17 mouse cellular contexts compared by ENCODE assay signal in genomic region chr3:101867001-101867421, GRCm38 (mm10). TPM values are rescaled to one million over a fixed set of nuclear protein-coding genes. Genes with fewer than 3 reads are reported as not detected.
A peak's percentile ranks its signal among the peaks of the same experiment; 100 is the strongest.
DNase-seq lines count a peak whose midpoint lies in the region; ATAC-seq lines count a peak whose summit lies in the region.
"Had no signal": no experiment of that assay in that cellular context is flagged by ENCODE, and none has a peak within 500 bp of the region (broad histone marks: within the 10 kb centered on the region; RNA-seq: fewer than 3 reads in every experiment).

No protein-coding gene starts in this region.

- no peak for ATAC-seq in limb, embryonic 12.5 days (ENCODE audit: insufficient number of reproducible peaks, insufficient read depth, low FRiP score, low TSS enrichment, low read depth)
- ATAC-seq in cerebellum, adult (ENCODE audit: insufficient number of reproducible peaks, low FRiP score, low TSS enrichment) = peak; percentile 87
- no peak for ATAC-seq in forebrain, embryonic 11.5 days (replicated peaks; ENCODE audit: low FRiP score)
- ATAC-seq in forebrain, embryonic 15.5 days (replicated peaks) = no peak
- ATAC-seq in heart, embryonic 12.5 days (ENCODE audit: insufficient number of reproducible peaks, low FRiP score) = no peak
- ATAC-seq: forebrain, postnatal 0 days had no signal

- DNase-seq in limb, embryonic 10.5 days (ENCODE audit: low spot score) = no peak
- DNase-seq in cerebellum, adult 8-10 months = peak; percentile 75
- DNase-seq in left cerebral cortex, postnatal 4 days = peak; percentile 78
- no peak for DNase-seq in forebrain, embryonic 11.5 days (ENCODE audit: low spot score)
- DNase-seq: adrenal gland, postnatal 14 days; forebrain, postnatal 0 days; heart, postnatal 14 days; layer of hippocampus, postnatal 36 days; liver, embryonic 13.5 days had no signal

- H3K4me1 ChIP-seq in limb, embryonic 12.5 days (replicated peaks) = 0 out of 2 replicates have a peak, but pooled peaks cover 3% of the 10 kb centered on the region
- H3K4me1 ChIP-seq in limb, embryonic 10.5 days = no peaks in the 10 kb centered on the region
- no peaks in the 10 kb centered on the region for H3K4me1 ChIP-seq in forebrain, embryonic 11.5 days (replicated peaks; ENCODE audit: control insufficient read depth, insufficient read depth, low read length)
- H3K4me1 ChIP-seq in forebrain, embryonic 15.5 days = no peaks in the 10 kb centered on the region
- no peaks in the 10 kb centered on the region for H3K4me1 ChIP-seq in heart, embryonic 12.5 days (replicated peaks)
- H3K4me1 ChIP-seq: liver, embryonic 13.5 days had no signal

- no peak overlapping the region for H3K4me3 ChIP-seq in limb, embryonic 12.5 days (replicated peaks)
- no peak overlapping the region for H3K4me3 ChIP-seq in limb, embryonic 10.5 days
- H3K4me3 ChIP-seq in forebrain, embryonic 11.5 days (ENCODE audit: low read depth, low read length) = no peak overlapping the region
- H3K4me3 ChIP-seq in forebrain, embryonic 15.5 days = no peak overlapping the region
- H3K4me3 ChIP-seq in heart, embryonic 12.5 days = no peak overlapping the region
- H3K4me3 ChIP-seq: liver, embryonic 13.5 days; myocyte had no signal

- no peaks in the 10 kb centered on the region for H3K9me3 ChIP-seq in limb, embryonic 12.5 days
- H3K9me3 ChIP-seq in limb, embryonic 10.5 days (replicated peaks) = no peaks in the 10 kb centered on the region
- H3K9me3 ChIP-seq in forebrain, embryonic 11.5 days (ENCODE audit: control insufficient read depth, low read length) = no peaks in the 10 kb centered on the region
- H3K9me3 ChIP-seq in forebrain, embryonic 15.5 days = no peaks in the 10 kb centered on the region
- H3K9me3 ChIP-seq in heart, embryonic 12.5 days (replicated peaks) = no peaks in the 10 kb centered on the region
- H3K9me3 ChIP-seq: liver, embryonic 13.5 days had no signal

- 0 out of 2 replicates have a peak overlapping the region, but pooled peaks have one; percentile 35 for H3K27ac ChIP-seq in limb, embryonic 12.5 days
- no peak overlapping the region for H3K27ac ChIP-seq in limb, embryonic 10.5 days
- no peak overlapping the region for H3K27ac ChIP-seq in forebrain, embryonic 11.5 days (ENCODE audit: low read depth, low read length)
- no peak overlapping the region for H3K27ac ChIP-seq in forebrain, embryonic 15.5 days (replicated peaks)
- no peak overlapping the region for H3K27ac ChIP-seq in heart, embryonic 12.5 days (ENCODE audit: poor library complexity, severe bottlenecking)
- H3K27ac ChIP-seq: kidney, postnatal 0 days; liver, embryonic 13.5 days; macrophage had no signal

- H3K4me2 ChIP-seq in limb, embryonic 12.5 days = no peak overlapping the region
- no peak overlapping the region for H3K4me2 ChIP-seq in forebrain, embryonic 11.5 days (ENCODE audit: low read depth, low read length, severe bottlenecking)
- H3K4me2 ChIP-seq in forebrain, embryonic 15.5 days (replicated peaks) = no peak overlapping the region
- no peak overlapping the region for H3K4me2 ChIP-seq in heart, embryonic 12.5 days
- H3K4me2 ChIP-seq: liver, embryonic 13.5 days had no signal

- no peak overlapping the region for H3K9ac ChIP-seq in limb, embryonic 12.5 days (replicated peaks)
- no peak overlapping the region for H3K9ac ChIP-seq in forebrain, embryonic 11.5 days (ENCODE audit: low read length)
- H3K9ac ChIP-seq in forebrain, embryonic 15.5 days (replicated peaks) = no peak overlapping the region
- no peak overlapping the region for H3K9ac ChIP-seq in heart, embryonic 12.5 days
- H3K9ac ChIP-seq: forebrain, postnatal 0 days; liver, embryonic 13.5 days had no signal

- intact Hi-C loops in left cerebral cortex, postnatal 4 days (cut with DNase I) = no loop called here

- H3K36me3 ChIP-seq in limb, embryonic 12.5 days = peaks cover 15% of the 10 kb centered on the region
- no peaks in the 10 kb centered on the region; the same call in 1 of the 2 replicates for H3K36me3 ChIP-seq in limb, embryonic 10.5 days
- H3K36me3 ChIP-seq in forebrain, embryonic 11.5 days (ENCODE audit: control insufficient read depth, insufficient read depth, low read length) = no peaks in the 10 kb centered on the region
- peaks cover 5% of the 10 kb centered on the region; the same call in 1 of the 2 replicates for H3K36me3 ChIP-seq in forebrain, embryonic 15.5 days
- peaks cover 30% of the 10 kb centered on the region for H3K36me3 ChIP-seq in heart, embryonic 12.5 days
- H3K36me3 ChIP-seq: liver, embryonic 13.5 days had no signal

- WGBS in limb, embryonic 12.5 days = 70% methylated on average over 4 of the region's 4 CpGs
- 85% methylated on average over 4 of the region's 4 CpGs for WGBS in limb, embryonic 10.5 days
- WGBS in forebrain, embryonic 11.5 days = 77% methylated on average over 4 of the region's 4 CpGs
- WGBS in forebrain, embryonic 15.5 days = 43% methylated on average over 4 of the region's 4 CpGs
- WGBS in heart, embryonic 12.5 days = 78% methylated on average over 4 of the region's 4 CpGs

- no peaks in the 10 kb centered on the region for H3K27me3 ChIP-seq in limb, embryonic 12.5 days
- H3K27me3 ChIP-seq in limb, embryonic 10.5 days (ENCODE audit: low read depth, poor library complexity, severe bottlenecking) = no peaks in the 10 kb centered on the region
- no peaks in the 10 kb centered on the region for H3K27me3 ChIP-seq in forebrain, embryonic 11.5 days (ENCODE audit: control insufficient read depth, insufficient read depth, low read length)
- H3K27me3 ChIP-seq in forebrain, embryonic 15.5 days = no peaks in the 10 kb centered on the region
- H3K27me3 ChIP-seq in heart, embryonic 12.5 days (replicated peaks) = no peaks in the 10 kb centered on the region
- H3K27me3 ChIP-seq: liver, embryonic 13.5 days had no signal

RNA-seq across cellular contexts. Expression of gene Mab21l3, which starts 18.3 kb away (rescaled TPM):
- polyA plus RNA-seq in limb, embryonic 12.5 days (2016; fragmentation: Nextera tagmentation; extraction: Ambion mirVana) = 1.1 and 1.3 TPM in 2 replicates
- polyA plus RNA-seq in limb, embryonic 10.5 days (2016; fragmentation: Nextera tagmentation; extraction: Ambion mirVana) = 0.31 and 1.0 TPM in 2 replicates
- under 1 TPM; 0.16 to 0.28 TPM for total RNA-seq in left cerebral cortex, postnatal 4 days (2021)
- 0.92 and 1.2 TPM in 2 replicates for polyA plus RNA-seq in forebrain, embryonic 11.5 days (2014; fragmentation: Nextera tagmentation; extraction: Ambion mirVana)
- 0.32 and 0.56 TPM in 2 replicates for polyA plus RNA-seq in forebrain, embryonic 15.5 days (2015; fragmentation: Nextera tagmentation; extraction: Ambion mirVana)
- polyA plus RNA-seq in heart, embryonic 12.5 days (2016; fragmentation: Nextera tagmentation; extraction: Ambion mirVana) = 0.32 and 0.62 TPM in 2 replicates
- total RNA-seq: common myeloid progenitor, adult 5-6 weeks; forebrain, postnatal 0 days; heart, postnatal 14 days had no signal

RNA-seq across cellular contexts. Expression of gene Slc22a15, which starts 57.2 kb away (rescaled TPM):
- 4.3 and 5.6 TPM in 2 replicates for polyA plus RNA-seq in limb, embryonic 12.5 days (2016; fragmentation: Nextera tagmentation; extraction: Ambion mirVana)
- 2.8 and 3.5 TPM in 2 replicates for polyA plus RNA-seq in limb, embryonic 10.5 days (2016; fragmentation: Nextera tagmentation; extraction: Ambion mirVana)
- total RNA-seq in left cerebral cortex, postnatal 4 days (2021) = 10 to 100 TPM; 17.5 to 17.8 TPM
- 5.5 and 5.7 TPM in 2 replicates for polyA plus RNA-seq in forebrain, embryonic 11.5 days (2014; fragmentation: Nextera tagmentation; extraction: Ambion mirVana)
- polyA plus RNA-seq in forebrain, embryonic 15.5 days (2015; fragmentation: Nextera tagmentation; extraction: Ambion mirVana) = 4.5 and 5.3 TPM in 2 replicates
- polyA plus RNA-seq in heart, embryonic 12.5 days (2016; fragmentation: Nextera tagmentation; extraction: Ambion mirVana) = 7.7 and 8.2 TPM in 2 replicates

Comparison
In these comparisons a context has a peak if more than half of its experiments do, and no peak if none do; other contexts are left out.
1. DNase-seq: peak in cerebellum, adult 8-10 months (single experiment) and left cerebral cortex, postnatal 4 days (single experiment); none in limb, embryonic 10.5 days (single experiment) and forebrain, embryonic 11.5 days (single experiment).